Mouse (Mus musculus) myocyte (in vitro differentiated cells): ENCODE measurements at regions not wholly inside any gene's neighbourhood (a gene's known extent, or its start where the extent isn't known, plus 50 kb on each side); places are given as distances from the start of the nearest gene placed in this dataset.

Experiments used
- MYOG ChIP-seq, 3 experiments: IDR thresholded peaks; one replicate each; pipeline ENCODE4 v1.6.1; 2011; ENCODE audit warnings: control low read depth in 2 of 3, low read depth in 2 of 3, mild to moderate bottlenecking in 2 of 3; ENCODE audit not compliant: insufficient read length in 2 of 3, control insufficient read depth in 1 of 3, insufficient read depth in 1 of 3
- POLR2A ChIP-seq: IDR thresholded peaks from one replicate; pipeline ENCODE4 v1.6.1; 2011; ENCODE audit warnings: low read depth, mild to moderate bottlenecking, control low read depth, moderate library complexity; ENCODE audit not compliant: insufficient read length
- POLR2AphosphoS2 ChIP-seq: IDR thresholded peaks from one replicate; pipeline ENCODE4 v1.6.1; 2011; ENCODE audit warnings: low read depth, control low read depth; ENCODE audit not compliant: insufficient read length
- USF1 ChIP-seq: IDR thresholded peaks from one replicate; pipeline ENCODE4 v1.6.1; 2011; ENCODE audit warnings: low read depth, mild to moderate bottlenecking, control low read depth, moderate library complexity

- TF ChIP-seq POLR2AphosphoS2 (no peak), MYOG (IDR thresholded peaks at IDR 0.05; ENCODE audit: control insufficient read depth in 1 of 3, insufficient read depth in 1 of 3, insufficient read length in 2 of 3, low read depth in 2 of 3) (peak in 1 of 3 experiments; percentile 12), POLR2A (no peak), USF1 (no peak)
Measured at GRCm38 (mm10) chr6:84376666-84377065, 217.0 kb downstream of the Cyp26b1 start.
